Mouse (Mus musculus) embryonic fibroblast, embryonic 13.5 days (primary cell): Measurements from ENCODE around the gene Cers1.

ENCODE experiments used
- CTCF ChIP-seq: IDR thresholded peaks from 2 replicates; pipeline ENCODE4 v1.5.1; 2011; ENCODE audit warnings: mild to moderate bottlenecking, control low read depth, low read length, moderate library complexity, borderline replicate concordance; ENCODE audit not compliant: insufficient read depth
- POLR2A ChIP-seq: IDR thresholded peaks from 2 replicates; pipeline ENCODE4 v1.6.1; 2011; ENCODE audit warnings: low read depth, mild to moderate bottlenecking, control low read depth, low read length, moderate library complexity

DNA sequence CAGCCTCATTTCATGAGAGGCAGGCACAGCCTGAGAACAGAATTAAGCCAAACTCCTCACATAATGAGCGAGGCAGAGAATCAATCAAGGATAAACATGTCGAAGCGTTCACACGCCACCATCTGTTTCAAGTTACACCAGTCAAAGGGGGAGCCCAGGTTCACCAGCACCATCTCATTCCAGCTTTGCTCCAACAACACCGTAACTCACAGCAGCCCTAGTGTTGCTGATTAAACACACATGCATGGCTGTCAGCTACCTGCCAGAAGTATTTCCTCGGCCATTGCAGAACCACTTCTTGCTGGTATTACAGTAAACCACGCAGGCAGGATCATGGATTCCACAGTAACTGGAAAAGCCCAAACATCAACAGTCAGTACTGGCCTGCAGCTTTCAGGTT, 27.5 kb downstream of the Cers1 start:
- TF ChIP-seq POLR2A (no peak), CTCF (no peak)
